In genomic region chr13:52469795-52470690, GRCm38 (mm10) we compare ENCODE assay signal across 7 mouse cellular contexts.
DNase-seq lines count a peak whose midpoint lies in the region; ATAC-seq lines count a peak whose summit lies in the region.

No protein-coding gene starts in this region.

- no peak overlapping the region for H3K4me3 ChIP-seq in midbrain, embryonic 16.5 days (ENCODE audit: low read depth, low read length)

- H3K9ac ChIP-seq in midbrain, embryonic 16.5 days (ENCODE audit: low read depth, low read length) = peak overlapping the region; percentile 25; the same call in 1 of the 2 replicates

- peak overlapping the region; percentile 21 for H3K4me2 ChIP-seq in midbrain, embryonic 16.5 days (ENCODE audit: low read length)

- H3K27ac ChIP-seq in midbrain, embryonic 16.5 days (ENCODE audit: low read length) = peak overlapping the region; percentile 92

- H3K36me3 ChIP-seq in midbrain, embryonic 16.5 days (ENCODE audit: control insufficient read depth, insufficient read depth, low read length) = no peaks in the 10 kb centered on the region

- H3K9me3 ChIP-seq in midbrain, embryonic 16.5 days (replicated peaks; ENCODE audit: control insufficient read depth, low read length, poor library complexity, severe bottlenecking) = no peaks in the 10 kb centered on the region

- peak; percentile 22 for DNase-seq in urinary bladder, postnatal 25 days (ENCODE audit: low spot score)
- no peak for DNase-seq in urinary bladder, adult 2 months (ENCODE audit: low spot score)
- peak; percentile 97 for DNase-seq in cerebellum, adult 9-10 months
- peak; percentile 18 to 24 for DNase-seq in heart, postnatal 14 days
- DNase-seq in spleen, postnatal 14 days (ENCODE audit: low spot score in 2 of 2) = no peak
- DNase-seq in lung, postnatal 25 days (ENCODE audit: low spot score) = no peak

- peak; percentile 92 for ATAC-seq in midbrain, embryonic 16.5 days

- H3K4me1 ChIP-seq in midbrain, embryonic 16.5 days (ENCODE audit: control insufficient read depth, insufficient read depth, low read length) = peaks cover 19% of the 10 kb centered on the region

- intact Hi-C loops in heart, postnatal 14 days (cut with DNase I) = no loop called here

- WGBS in midbrain, embryonic 16.5 days = 15% methylated on average over 10 of the region's 10 CpGs

- H3K27me3 ChIP-seq in midbrain, embryonic 16.5 days (ENCODE audit: control insufficient read depth, insufficient read depth, low read depth, low read length) = no peaks in the 10 kb centered on the region

Comparison
In these comparisons a context has a peak if more than half of its experiments do, and no peak if none do; other contexts are left out.
1. DNase-seq: peak in urinary bladder, postnatal 25 days (single experiment), cerebellum, adult 9-10 months (single experiment) and heart, postnatal 14 days (2 of 2); none in urinary bladder, adult 2 months (single experiment), spleen, postnatal 14 days (0 of 2) and lung, postnatal 25 days (single experiment).